10 mouse cellular contexts compared by ENCODE assay signal in genomic region chr2:166156122-166156521, GRCm38 (mm10). TPM values are rescaled to one million over a fixed set of nuclear protein-coding genes. Genes with fewer than 3 reads are reported as not detected.
DNase-seq lines count a peak whose midpoint lies in the region; ATAC-seq and TF ChIP-seq lines count a peak whose summit lies in the region.
"Had no signal": no experiment of that assay in that cellular context is flagged by ENCODE, and none has a peak within 500 bp of the region (broad histone marks: within the 10 kb centered on the region; RNA-seq: fewer than 3 reads in every experiment).

No protein-coding gene starts in this region.

- no peaks in the 10 kb centered on the region for H3K9me3 ChIP-seq in liver, embryonic 11.5 days (ENCODE audit: control insufficient read depth, low read length)
- no peaks in the 10 kb centered on the region for H3K9me3 ChIP-seq in liver, postnatal 0 days (ENCODE audit: low read length)
- no peaks in the 10 kb centered on the region for H3K9me3 ChIP-seq in embryonic facial prominence, embryonic 15.5 days (replicated peaks)
- H3K9me3 ChIP-seq in intestine, embryonic 15.5 days, result no peaks in the 10 kb centered on the region
- no peaks in the 10 kb centered on the region for H3K9me3 ChIP-seq in neural tube, embryonic 15.5 days (replicated peaks)

- no peak for TF ChIP-seq EP300 in liver, postnatal 0 days (IDR thresholded peaks at IDR 0.05; ENCODE audit: low read depth)

- TF ChIP-seq CTCF in liver, postnatal 0 days (IDR thresholded peaks at IDR 0.05; ENCODE audit: low read depth), result no peak

- H3K27me3 ChIP-seq in liver, embryonic 11.5 days (replicated peaks; ENCODE audit: control insufficient read depth, insufficient read depth, low read length), result peaks cover 50% of the 10 kb centered on the region
- peaks cover 40% of the 10 kb centered on the region for H3K27me3 ChIP-seq in liver, postnatal 0 days (ENCODE audit: insufficient read depth, low read length)
- H3K27me3 ChIP-seq in embryonic facial prominence, embryonic 15.5 days, result no peaks in the 10 kb centered on the region
- H3K27me3 ChIP-seq in intestine, embryonic 15.5 days (replicated peaks), result no peaks in the 10 kb centered on the region
- 0 out of 2 replicates have a peak, but pooled peaks cover 3% of the 10 kb centered on the region for H3K27me3 ChIP-seq in neural tube, embryonic 15.5 days (replicated peaks)

- H3K4me2 ChIP-seq in liver, embryonic 11.5 days, result peak overlapping the region; percentile 73
- no peak overlapping the region for H3K4me2 ChIP-seq in liver, postnatal 0 days (ENCODE audit: low read depth, low read length)
- H3K4me2 ChIP-seq in embryonic facial prominence, embryonic 15.5 days (replicated peaks), result peak overlapping the region; percentile 92
- peak overlapping the region; percentile 95 for H3K4me2 ChIP-seq in intestine, embryonic 15.5 days (replicated peaks)
- H3K4me2 ChIP-seq in neural tube, embryonic 15.5 days, result peak overlapping the region; percentile 95

- H3K4me3 ChIP-seq in liver, embryonic 11.5 days (ENCODE audit: low read depth, low read length), result no peak overlapping the region
- no peak overlapping the region for H3K4me3 ChIP-seq in liver, postnatal 0 days (ENCODE audit: low read depth, low read length)
- peak overlapping the region; percentile 70; the same call in 1 of the 2 replicates for H3K4me3 ChIP-seq in embryonic facial prominence, embryonic 15.5 days (replicated peaks)
- no peak overlapping the region for H3K4me3 ChIP-seq in intestine, embryonic 15.5 days (replicated peaks)
- peak overlapping the region; percentile 60; the same call in 1 of the 2 replicates for H3K4me3 ChIP-seq in neural tube, embryonic 15.5 days (replicated peaks)

- no peak overlapping the region for H3K9ac ChIP-seq in liver, embryonic 11.5 days (ENCODE audit: low read depth, low read length)
- H3K9ac ChIP-seq in liver, postnatal 0 days (replicated peaks), result no peak overlapping the region
- no peak overlapping the region for H3K9ac ChIP-seq in embryonic facial prominence, embryonic 15.5 days
- peak overlapping the region; percentile 91; the same call in 1 of the 2 replicates for H3K9ac ChIP-seq in intestine, embryonic 15.5 days
- 0 out of 2 replicates have a peak overlapping the region, but pooled peaks have one; percentile 69 for H3K9ac ChIP-seq in neural tube, embryonic 15.5 days (replicated peaks)
- H3K9ac ChIP-seq: liver, embryonic 14.5 days had no signal

- no peak for ATAC-seq in liver, embryonic 11.5 days (replicated peaks; ENCODE audit: low FRiP score)
- no peak for ATAC-seq in liver, postnatal 0 days
- ATAC-seq in embryonic facial prominence, embryonic 15.5 days (ENCODE audit: insufficient number of reproducible peaks, low FRiP score, low TSS enrichment, low read depth), result no peak
- no peak for ATAC-seq in intestine, embryonic 15.5 days
- ATAC-seq in neural tube, embryonic 15.5 days (ENCODE audit: low FRiP score), result no peak
- ATAC-seq: inflammation-experienced regulatory T-cells, adult 6 months had no signal

- no peak overlapping the region for H3K27ac ChIP-seq in liver, embryonic 11.5 days (ENCODE audit: low read depth, low read length)
- H3K27ac ChIP-seq in liver, postnatal 0 days (ENCODE audit: low read depth), result no peak overlapping the region
- peak overlapping the region; percentile 94; the same call in 1 of the 2 replicates for H3K27ac ChIP-seq in embryonic facial prominence, embryonic 15.5 days (replicated peaks)
- H3K27ac ChIP-seq in intestine, embryonic 15.5 days, result peak overlapping the region; percentile 94; the same call in 1 of the 2 replicates
- H3K27ac ChIP-seq in neural tube, embryonic 15.5 days (replicated peaks), result peak overlapping the region; percentile 89
- H3K27ac ChIP-seq: liver, embryonic 14.5 days had no signal

- H3K4me1 ChIP-seq in liver, embryonic 11.5 days (replicated peaks; ENCODE audit: control insufficient read depth, insufficient read depth, low read length), result peaks cover 3% of the 10 kb centered on the region; the same call in 1 of the 2 replicates
- peaks cover 14% of the 10 kb centered on the region for H3K4me1 ChIP-seq in liver, postnatal 0 days (ENCODE audit: insufficient read depth)
- peaks cover 64% of the 10 kb centered on the region for H3K4me1 ChIP-seq in embryonic facial prominence, embryonic 15.5 days
- peaks cover 48% of the 10 kb centered on the region for H3K4me1 ChIP-seq in intestine, embryonic 15.5 days (replicated peaks)
- peaks cover 53% of the 10 kb centered on the region for H3K4me1 ChIP-seq in neural tube, embryonic 15.5 days

- DNase-seq in liver, embryonic 11.5 days (ENCODE audit: low spot score), result no peak
- DNase-seq in liver, postnatal 0 days, result no peak
- no peak for DNase-seq in urinary bladder, postnatal 10 days (ENCODE audit: low spot score)
- DNase-seq in c-Kit-positive CD71-positive TER-119-positive erythroid progenitor cells, embryonic 14.5 days (ENCODE audit: low spot score), result no peak
- DNase-seq: cerebellum, adult 9-10 months had no signal

- 14% methylated on average over 12 of the region's 12 CpGs for WGBS in liver, embryonic 11.5 days
- 22% methylated on average over 12 of the region's 12 CpGs for WGBS in liver, postnatal 0 days (ENCODE audit: insufficient replicate concordance)
- WGBS in embryonic facial prominence, embryonic 15.5 days, result 8% methylated on average over 12 of the region's 12 CpGs
- WGBS in intestine, embryonic 15.5 days, result 14% methylated on average over 12 of the region's 12 CpGs
- WGBS in neural tube, embryonic 15.5 days, result 9% methylated on average over 12 of the region's 12 CpGs

- H3K36me3 ChIP-seq in liver, embryonic 11.5 days (ENCODE audit: control insufficient read depth, insufficient read depth, low read length), result no peaks in the 10 kb centered on the region
- H3K36me3 ChIP-seq in liver, postnatal 0 days (replicated peaks; ENCODE audit: insufficient read depth, low read length), result no peaks in the 10 kb centered on the region
- no peaks in the 10 kb centered on the region for H3K36me3 ChIP-seq in embryonic facial prominence, embryonic 15.5 days
- H3K36me3 ChIP-seq in intestine, embryonic 15.5 days, result no peaks in the 10 kb centered on the region
- H3K36me3 ChIP-seq in neural tube, embryonic 15.5 days, result no peaks in the 10 kb centered on the region

RNA-seq across cellular contexts. Expression of gene Sulf2, which starts 0.7 kb away (rescaled TPM):
- polyA plus RNA-seq in liver, embryonic 11.5 days (2014; fragmentation: Nextera tagmentation; extraction: Ambion mirVana), result 30.3 and 32.4 TPM in 2 replicates
- 1.6 and 1.8 TPM in 2 replicates for polyA plus RNA-seq in liver, postnatal 0 days (2015; fragmentation: Nextera tagmentation; extraction: Ambion mirVana)
- 116 and 138 TPM in 2 replicates for polyA plus RNA-seq in embryonic facial prominence, embryonic 15.5 days (2015; fragmentation: Nextera tagmentation; extraction: Ambion mirVana)
- 100 and 106 TPM in 2 replicates for polyA plus RNA-seq in intestine, embryonic 15.5 days (2015; fragmentation: Nextera tagmentation; extraction: Ambion mirVana)
- polyA plus RNA-seq in neural tube, embryonic 15.5 days (2015; fragmentation: Nextera tagmentation; extraction: Ambion mirVana), result 118 and 123 TPM in 2 replicates

Comparison
In these comparisons a context has a peak if more than half of its experiments do, and no peak if none do; other contexts are left out.
1. RNA of gene Sulf2, which starts 0.7 kb away (polyA plus RNA-seq): 116 to 138 TPM in embryonic facial prominence, embryonic 15.5 days, 118 to 123 TPM in neural tube, embryonic 15.5 days, 100 to 106 TPM in intestine, embryonic 15.5 days and 30.3 to 32.4 TPM in liver, embryonic 11.5 days; 1.6 to 1.8 TPM in liver, postnatal 0 days; every median in the first group is over 10 times any median in the second.
2. H3K27ac ChIP-seq: peak in embryonic facial prominence, embryonic 15.5 days (single experiment), intestine, embryonic 15.5 days (single experiment) and neural tube, embryonic 15.5 days (single experiment); none in liver, embryonic 11.5 days (single experiment) and liver, postnatal 0 days (single experiment).
3. H3K4me3 ChIP-seq: peak in embryonic facial prominence, embryonic 15.5 days (single experiment) and neural tube, embryonic 15.5 days (single experiment); none in liver, embryonic 11.5 days (single experiment), liver, postnatal 0 days (single experiment) and intestine, embryonic 15.5 days (single experiment).
4. H3K9ac ChIP-seq: peak in intestine, embryonic 15.5 days (single experiment) and neural tube, embryonic 15.5 days (single experiment); none in liver, embryonic 11.5 days (single experiment), liver, postnatal 0 days (single experiment) and embryonic facial prominence, embryonic 15.5 days (single experiment).